Mouse (Mus musculus) liver, adult 2 months (tissue): ENCODE measurements around the gene Sowaha.

Experiments used
- CTCF ChIP-seq: fragments of 200-500 bp; IDR thresholded peaks from 2 replicates; pipeline ENCODE4 v1.5.1; 2011; ENCODE audit warnings: low read depth, low read length, control low read depth
- POLR2A ChIP-seq: fragments of 200-500 bp; IDR thresholded peaks from 2 replicates; pipeline ENCODE4 v1.6.1; 2011; ENCODE audit warnings: low read length, control low read depth; ENCODE audit not compliant: insufficient read depth; ENCODE audit errors: extremely low read depth

- TF ChIP-seq POLR2A (no peak), CTCF (no peak)
Observed at GRCm38 (mm10) chr11:53450070-53450705, 29.9 kb downstream of the Sowaha start.
